Mouse (Mus musculus): ENCODE results near the gene Trp53i13. TPM values are rescaled to one million over a fixed set of nuclear protein-coding genes. Genes with fewer than 3 reads are reported as not detected.

Gene Trp53i13
- total and polyA plus RNA-seq, 2 experiments: 1.6 to 6.2 TPM

DNA sequence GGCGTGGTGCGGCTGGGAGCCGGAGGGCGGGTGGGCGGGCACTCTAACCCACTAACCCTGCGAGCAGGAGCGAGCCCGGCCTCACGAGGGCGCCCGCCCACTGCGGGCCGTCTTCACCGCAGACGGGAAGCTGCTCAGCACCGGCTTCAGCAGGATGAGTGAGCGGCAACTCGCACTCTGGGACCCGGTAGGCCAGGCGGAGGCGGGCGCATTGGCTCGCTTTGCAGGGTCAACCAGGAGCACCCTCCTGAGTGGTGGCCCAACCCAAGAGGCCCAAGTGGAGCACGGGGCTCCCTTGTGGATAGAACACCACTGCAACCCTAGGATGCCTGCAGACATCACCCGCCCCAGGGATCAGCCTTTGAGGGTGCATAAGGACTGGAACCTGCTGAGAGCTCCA is 48.6 kb downstream of the Trp53i13 start:
- Histone ChIP-seq H3K4me3 (ENCODE audit: insufficient read depth, low read depth, low read length) (peak overlapping the region; percentile 32; the same call in 1 of the 2 replicates), H3K27me3 (ENCODE audit: control insufficient read depth, insufficient read depth, low read length) (peaks cover 3% of the 10 kb centered on the region; the same call in 1 of the 2 replicates), H3K27ac (replicated peaks; ENCODE audit: insufficient read depth, low read depth, low read length) (no peak overlapping the region), H3K4me1 (ENCODE audit: control insufficient read depth, insufficient read depth, low read length) (peaks cover 4% of the 10 kb centered on the region; the same call in 1 of the 2 replicates), H3K36me3 (ENCODE audit: control insufficient read depth, insufficient read depth, low read length) (no peaks in the 10 kb centered on the region), H3K9ac (ENCODE audit: low read depth, low read length) (no peak overlapping the region), H3K79me2 (ENCODE audit: control insufficient read depth, insufficient read depth, low read length) (no peaks in the 10 kb centered on the region)
- WGBS: 4% methylated on average over 25 of the region's 25 CpGs
- DNase-seq (ENCODE audit: extremely low read depth, low read depth, low spot score): peak; percentile 28
- no peak for TF ChIP-seq POLR2A (IDR thresholded peaks at IDR 0.05; ENCODE audit: extremely low read depth, insufficient read depth, low read length)
- TF ChIP-seq CTCF (IDR thresholded peaks at IDR 0.05; ENCODE audit: low read depth, low read length): peak; percentile 75

DNA sequence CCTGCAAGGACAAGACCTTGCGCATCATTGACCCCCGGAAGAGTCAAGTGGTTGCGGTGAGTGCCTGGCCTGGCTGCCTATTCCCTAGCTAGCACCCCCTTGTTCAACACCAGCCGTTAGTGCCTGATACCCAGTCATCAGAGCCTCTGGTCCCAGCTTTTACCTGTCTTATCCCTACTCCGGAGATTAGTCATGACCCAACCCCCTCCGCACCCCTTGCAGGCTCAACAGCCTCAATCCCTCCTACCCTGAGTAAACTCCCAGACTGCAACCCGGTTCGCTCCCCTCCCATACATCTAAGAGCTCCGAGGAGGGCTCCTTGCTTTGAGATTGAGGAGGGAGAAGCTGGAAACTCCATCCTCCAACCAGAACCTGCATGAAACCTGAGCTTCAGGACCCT is 49.2 kb downstream of the Trp53i13 start:
- Histone ChIP-seq H3K4me3 (ENCODE audit: insufficient read depth, low read depth, low read length) (no peak overlapping the region), H3K36me3 (ENCODE audit: control insufficient read depth, insufficient read depth, low read length) (no peaks in the 10 kb centered on the region), H3K27me3 (ENCODE audit: control insufficient read depth, insufficient read depth, low read length) (peaks cover 3% of the 10 kb centered on the region; the same call in 1 of the 2 replicates), H3K79me2 (ENCODE audit: control insufficient read depth, insufficient read depth, low read length) (no peaks in the 10 kb centered on the region), H3K4me1 (ENCODE audit: control insufficient read depth, insufficient read depth, low read length) (peaks cover 6% of the 10 kb centered on the region; the same call in 1 of the 2 replicates), H3K27ac (replicated peaks; ENCODE audit: insufficient read depth, low read depth, low read length) (no peak overlapping the region), H3K9ac (ENCODE audit: low read depth, low read length) (no peak overlapping the region)
- TF ChIP-seq POLR2A (IDR thresholded peaks at IDR 0.05; ENCODE audit: extremely low read depth, insufficient read depth, low read length) (no peak), CTCF (IDR thresholded peaks at IDR 0.05; ENCODE audit: low read depth, low read length) (no peak)
- WGBS: 46% methylated on average over 9 of the region's 9 CpGs
- DNase-seq (ENCODE audit: extremely low read depth, low read depth, low spot score): no peak

DNA sequence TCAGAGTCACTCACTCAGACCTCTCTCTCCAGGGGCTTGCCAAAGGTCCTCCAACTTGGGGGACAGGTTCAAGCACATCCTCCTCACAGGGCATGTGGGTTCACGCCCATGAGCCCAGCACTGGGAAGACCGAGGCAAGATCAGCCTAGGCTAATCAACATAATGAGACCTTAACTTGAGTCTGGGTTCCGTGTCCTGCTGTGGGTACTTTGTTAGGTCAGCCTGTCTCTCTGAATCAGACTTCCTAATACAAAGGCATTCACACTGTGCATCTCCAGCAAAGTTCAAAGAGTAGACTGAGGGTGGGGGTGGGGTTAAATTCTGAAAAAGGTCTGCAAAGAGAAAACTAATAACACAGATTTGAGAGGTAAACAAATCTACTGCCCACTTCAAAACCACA is 50.7 kb downstream of the Trp53i13 start:
- Histone ChIP-seq H3K27ac (replicated peaks; ENCODE audit: insufficient read depth, low read depth, low read length) (no peak overlapping the region), H3K79me2 (ENCODE audit: control insufficient read depth, insufficient read depth, low read length) (no peaks in the 10 kb centered on the region), H3K4me3 (ENCODE audit: insufficient read depth, low read depth, low read length) (no peak overlapping the region), H3K27me3 (ENCODE audit: control insufficient read depth, insufficient read depth, low read length) (peaks cover 3% of the 10 kb centered on the region; the same call in 1 of the 2 replicates), H3K36me3 (ENCODE audit: control insufficient read depth, insufficient read depth, low read length) (no peaks in the 10 kb centered on the region), H3K4me1 (ENCODE audit: control insufficient read depth, insufficient read depth, low read length) (peaks cover 6% of the 10 kb centered on the region; the same call in 1 of the 2 replicates), H3K9ac (ENCODE audit: low read depth, low read length) (no peak overlapping the region)
- 74% methylated on average over 3 of the region's 3 CpGs for WGBS
- TF ChIP-seq POLR2A (IDR thresholded peaks at IDR 0.05; ENCODE audit: extremely low read depth, insufficient read depth, low read length) (no peak), CTCF (IDR thresholded peaks at IDR 0.05; ENCODE audit: low read depth, low read length) (no peak)
- no peak for DNase-seq (ENCODE audit: extremely low read depth, low read depth, low spot score)

DNA sequence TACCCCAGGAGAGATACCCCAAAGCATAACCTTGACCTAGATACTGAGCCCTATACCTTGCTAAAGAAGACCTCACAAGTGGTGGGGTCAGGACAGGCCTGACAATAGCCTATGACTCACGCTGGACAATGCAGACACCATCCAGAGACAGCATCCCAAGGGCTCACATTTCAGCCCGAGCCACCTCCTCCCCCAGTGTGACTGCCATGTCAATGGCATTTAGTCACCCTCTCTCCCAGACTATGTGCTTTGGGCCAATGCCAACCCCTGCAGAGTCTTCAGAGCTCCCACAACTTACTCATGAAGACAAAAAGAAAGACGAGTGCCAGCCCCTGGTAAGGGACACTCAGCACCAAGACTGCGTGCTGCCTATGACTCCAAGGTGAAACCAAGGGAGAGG is 51.1 kb downstream of the Trp53i13 start:
- H3K27me3 ChIP-seq (ENCODE audit: control insufficient read depth, insufficient read depth, low read length): peaks cover 3% of the 10 kb centered on the region; the same call in 1 of the 2 replicates
- 67% methylated on average over 4 of the region's 4 CpGs for whole genome bisulfite sequencing
- no peak overlapping the region for H3K4me3 ChIP-seq (ENCODE audit: insufficient read depth, low read depth, low read length)
- TF ChIP-seq CTCF (IDR thresholded peaks at IDR 0.05; ENCODE audit: low read depth, low read length): no peak
- no peak for TF ChIP-seq POLR2A (IDR thresholded peaks at IDR 0.05; ENCODE audit: extremely low read depth, insufficient read depth, low read length)
- H3K36me3 ChIP-seq (ENCODE audit: control insufficient read depth, insufficient read depth, low read length): no peaks in the 10 kb centered on the region
- H3K9ac ChIP-seq (ENCODE audit: low read depth, low read length): no peak overlapping the region
- no peak for DNase-seq (ENCODE audit: extremely low read depth, low read depth, low spot score)
- no peaks in the 10 kb centered on the region for H3K79me2 ChIP-seq (ENCODE audit: control insufficient read depth, insufficient read depth, low read length)
- no peak overlapping the region for H3K27ac ChIP-seq (replicated peaks; ENCODE audit: insufficient read depth, low read depth, low read length)
- peaks cover 6% of the 10 kb centered on the region; the same call in 1 of the 2 replicates for H3K4me1 ChIP-seq (ENCODE audit: control insufficient read depth, insufficient read depth, low read length)

DNA sequence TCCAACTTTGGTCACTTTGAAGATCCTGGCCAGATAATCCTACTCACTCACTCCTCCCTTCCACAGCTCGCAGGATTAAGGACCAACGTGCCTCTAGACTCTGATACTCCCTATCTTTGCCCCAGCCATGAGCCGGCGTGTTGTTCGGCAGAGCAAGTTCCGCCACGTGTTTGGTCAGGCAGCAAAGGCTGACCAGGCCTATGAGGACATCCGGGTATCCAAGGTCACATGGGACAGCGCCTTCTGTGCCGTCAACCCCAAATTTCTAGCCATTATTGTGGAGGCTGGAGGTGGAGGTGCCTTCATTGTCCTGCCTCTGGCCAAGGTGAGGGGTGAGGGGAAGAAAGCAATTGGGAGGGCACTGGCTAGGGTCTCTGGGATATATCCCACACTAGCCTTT is 52.0 kb downstream of the Trp53i13 start:
- TF ChIP-seq POLR2A (IDR thresholded peaks at IDR 0.05; ENCODE audit: extremely low read depth, insufficient read depth, low read length) (no peak), CTCF (IDR thresholded peaks at IDR 0.05; ENCODE audit: low read depth, low read length) (no peak)
- no peak overlapping the region for H3K4me3 ChIP-seq (ENCODE audit: insufficient read depth, low read depth, low read length)
- peak; percentile 27 for DNase-seq (ENCODE audit: extremely low read depth, low read depth, low spot score)
- H3K27me3 ChIP-seq (ENCODE audit: control insufficient read depth, insufficient read depth, low read length): peaks cover 3% of the 10 kb centered on the region; the same call in 1 of the 2 replicates
- no peak overlapping the region for H3K9ac ChIP-seq (ENCODE audit: low read depth, low read length)
- no peaks in the 10 kb centered on the region for H3K79me2 ChIP-seq (ENCODE audit: control insufficient read depth, insufficient read depth, low read length)
- H3K36me3 ChIP-seq (ENCODE audit: control insufficient read depth, insufficient read depth, low read length): no peaks in the 10 kb centered on the region
- H3K27ac ChIP-seq (replicated peaks; ENCODE audit: insufficient read depth, low read depth, low read length): no peak overlapping the region
- peaks cover 6% of the 10 kb centered on the region; the same call in 1 of the 2 replicates for H3K4me1 ChIP-seq (ENCODE audit: control insufficient read depth, insufficient read depth, low read length)
- 50% methylated on average over 10 of the region's 10 CpGs for WGBS

DNA sequence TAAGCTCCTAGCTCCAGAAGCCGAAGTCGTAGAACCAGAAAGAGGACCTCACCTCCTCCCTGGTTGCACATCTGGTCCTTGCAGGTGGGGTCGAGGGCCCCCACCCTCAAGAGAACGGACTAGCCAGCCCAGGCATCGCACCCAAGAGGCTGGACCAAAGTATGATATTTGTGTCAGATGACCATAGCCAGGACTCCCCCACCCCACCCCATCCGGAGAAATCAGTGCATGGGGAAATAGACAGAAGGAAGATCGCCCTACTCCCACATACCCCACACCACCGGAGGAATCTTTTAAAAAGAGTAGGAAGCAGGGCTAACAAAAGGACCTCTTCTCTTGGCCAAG is 52.7 kb downstream of the Trp53i13 start:
- no peak overlapping the region for H3K27ac ChIP-seq (replicated peaks; ENCODE audit: insufficient read depth, low read depth, low read length)
- no peaks in the 10 kb centered on the region for H3K79me2 ChIP-seq (ENCODE audit: control insufficient read depth, insufficient read depth, low read length)
- no peak for DNase-seq (ENCODE audit: extremely low read depth, low read depth, low spot score)
- peaks cover 3% of the 10 kb centered on the region; the same call in 1 of the 2 replicates for H3K27me3 ChIP-seq (ENCODE audit: control insufficient read depth, insufficient read depth, low read length)
- no peak overlapping the region for H3K9ac ChIP-seq (ENCODE audit: low read depth, low read length)
- no peak for TF ChIP-seq POLR2A (IDR thresholded peaks at IDR 0.05; ENCODE audit: extremely low read depth, insufficient read depth, low read length)
- TF ChIP-seq CTCF (IDR thresholded peaks at IDR 0.05; ENCODE audit: low read depth, low read length): no peak
- WGBS: 61% methylated on average over 8 of the region's 8 CpGs
- peaks cover 6% of the 10 kb centered on the region; the same call in 1 of the 2 replicates for H3K4me1 ChIP-seq (ENCODE audit: control insufficient read depth, insufficient read depth, low read length)
- no peak overlapping the region for H3K4me3 ChIP-seq (ENCODE audit: insufficient read depth, low read depth, low read length)
- H3K36me3 ChIP-seq (ENCODE audit: control insufficient read depth, insufficient read depth, low read length): no peaks in the 10 kb centered on the region
